Mouse (Mus musculus): ENCODE results near the gene Naa80.
A peak's percentile ranks its signal among the peaks of the same experiment; 100 is the strongest.

Gene Naa80

DNA sequence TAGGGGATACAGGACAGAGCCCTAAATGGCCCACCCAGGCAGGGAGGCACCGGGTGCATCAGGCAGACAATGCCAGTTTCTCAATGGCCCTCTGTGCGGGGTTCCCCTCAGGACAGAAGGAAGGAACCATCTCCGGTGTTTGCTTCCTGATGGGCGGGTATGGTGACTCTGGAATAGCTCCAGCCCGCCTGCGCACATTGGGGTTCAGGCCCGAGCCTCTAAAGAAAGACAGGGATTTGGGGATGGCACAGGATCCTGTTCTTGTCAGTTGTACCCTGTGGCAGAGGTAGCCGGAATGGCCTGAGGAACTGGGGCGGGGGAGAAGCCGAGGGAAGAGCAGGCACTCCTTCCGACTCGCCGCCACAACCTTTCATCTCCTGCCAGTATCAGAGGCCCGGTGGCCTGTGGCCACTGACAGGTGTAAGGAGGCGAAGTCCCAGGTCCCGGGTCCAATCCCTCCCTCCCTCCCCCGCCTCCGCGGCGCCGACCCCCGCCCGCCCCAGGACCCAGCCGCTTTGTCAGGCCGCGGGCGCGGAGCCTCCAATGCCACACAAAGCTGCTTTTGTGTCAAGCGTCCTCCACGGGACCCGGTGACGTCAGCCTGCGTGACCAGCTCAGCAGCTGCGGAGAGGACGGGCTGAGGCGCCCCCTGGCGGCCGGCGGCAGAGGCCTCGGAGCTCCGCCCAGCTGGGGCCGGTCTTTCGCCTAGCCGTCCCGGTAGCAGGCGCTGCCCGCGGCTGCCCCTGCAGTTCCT, 33.7 kb downstream of the Naa80 start:
- peak; percentile 49 for DNase-seq (ENCODE audit: extremely low read depth, low read depth, low spot score)

DNA sequence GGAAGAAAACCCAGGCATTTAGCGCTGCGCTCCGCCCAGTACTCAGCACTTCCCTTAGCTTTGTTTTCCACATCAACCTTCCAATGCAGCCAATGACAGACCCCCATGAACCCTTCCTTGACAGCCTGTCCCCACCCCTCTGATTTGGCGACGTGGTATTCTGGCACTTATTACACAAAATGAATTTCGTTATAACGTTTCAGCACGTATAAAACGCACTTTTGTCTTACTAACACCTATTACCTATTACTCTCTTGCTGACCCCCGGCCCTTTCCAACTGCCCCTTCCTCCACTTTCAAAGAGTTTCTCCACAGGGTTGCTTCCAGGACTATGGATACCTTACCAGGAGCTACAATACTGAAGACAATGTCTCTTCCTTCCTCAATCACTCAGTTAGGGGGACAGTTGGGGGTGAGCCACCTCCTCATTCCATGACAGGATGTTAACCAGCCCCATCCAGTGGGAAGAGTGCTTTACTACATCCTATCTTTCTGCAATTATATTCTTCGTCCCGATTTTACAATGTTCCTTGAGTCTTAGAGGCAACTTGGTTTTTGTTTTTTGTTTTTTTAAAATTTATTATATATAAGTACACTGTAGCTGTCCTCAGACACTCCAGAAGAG, 34.4 kb downstream of the Naa80 start:
- no peak for DNase-seq (ENCODE audit: extremely low read depth, low read depth, low spot score)

DNA sequence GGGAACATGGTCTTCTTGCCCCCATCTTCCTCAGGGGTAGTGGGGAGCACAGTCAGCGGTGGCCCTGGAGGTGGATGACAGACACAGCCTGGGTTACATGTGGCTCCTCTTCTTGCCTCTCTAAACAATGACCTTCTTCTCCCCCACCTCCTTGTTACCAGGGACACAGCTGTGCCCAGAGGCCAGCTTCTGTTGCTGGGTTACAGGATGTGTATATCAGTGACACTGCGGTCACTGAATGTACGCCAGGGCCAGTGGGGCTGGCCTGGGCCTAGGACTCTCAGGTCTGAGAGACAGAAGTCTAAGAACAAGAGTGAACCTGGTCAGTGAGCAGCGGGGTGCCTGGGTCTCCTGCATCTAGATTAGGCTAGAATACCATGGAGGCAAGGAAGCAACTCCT, 36.3 kb downstream of the Naa80 start:
- DNase-seq (ENCODE audit: extremely low read depth, low read depth, low spot score), result no peak

DNA sequence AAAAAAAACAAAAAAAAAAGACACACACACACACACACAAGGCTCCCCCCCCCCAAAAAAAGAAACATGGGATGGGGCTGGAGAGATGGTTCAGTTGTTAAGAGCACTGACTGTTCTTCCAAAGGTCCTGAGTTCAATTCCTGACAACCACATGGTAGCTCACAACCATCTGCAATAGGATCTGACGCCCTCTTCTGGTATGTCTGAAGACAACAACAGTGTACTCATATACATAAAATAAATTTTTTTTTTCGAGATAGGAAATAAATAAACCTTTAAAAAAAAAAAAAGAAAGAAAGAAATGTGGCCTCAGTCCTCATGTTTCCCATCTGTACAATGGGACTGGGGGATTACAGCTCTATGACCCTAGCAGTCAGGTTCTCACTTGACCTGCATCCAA, 38.8 kb downstream of the Naa80 start:
- no peak for DNase-seq (ENCODE audit: extremely low read depth, low read depth, low spot score)

DNA sequence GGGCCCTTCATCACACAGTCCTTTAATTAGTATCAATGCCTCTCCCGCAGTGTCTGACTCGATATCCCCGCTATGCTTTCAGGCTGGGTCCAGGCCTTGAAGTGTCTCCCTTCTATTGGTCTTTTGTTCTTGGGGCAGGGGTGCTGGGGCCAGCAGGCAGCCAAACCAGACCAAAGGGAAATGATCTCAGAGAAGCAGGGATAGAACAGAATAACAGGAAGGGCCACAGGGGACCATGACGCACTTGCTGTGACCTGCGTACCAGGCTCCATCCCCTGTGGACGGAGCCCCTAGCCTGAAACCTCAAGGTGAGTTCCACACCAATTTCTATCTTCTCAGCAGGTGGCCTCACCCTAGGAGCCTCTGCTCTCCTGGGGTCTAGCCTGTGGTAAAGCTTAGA, 39.4 kb downstream of the Naa80 start:
- no peak for DNase-seq (ENCODE audit: extremely low read depth, low read depth, low spot score)

DNA sequence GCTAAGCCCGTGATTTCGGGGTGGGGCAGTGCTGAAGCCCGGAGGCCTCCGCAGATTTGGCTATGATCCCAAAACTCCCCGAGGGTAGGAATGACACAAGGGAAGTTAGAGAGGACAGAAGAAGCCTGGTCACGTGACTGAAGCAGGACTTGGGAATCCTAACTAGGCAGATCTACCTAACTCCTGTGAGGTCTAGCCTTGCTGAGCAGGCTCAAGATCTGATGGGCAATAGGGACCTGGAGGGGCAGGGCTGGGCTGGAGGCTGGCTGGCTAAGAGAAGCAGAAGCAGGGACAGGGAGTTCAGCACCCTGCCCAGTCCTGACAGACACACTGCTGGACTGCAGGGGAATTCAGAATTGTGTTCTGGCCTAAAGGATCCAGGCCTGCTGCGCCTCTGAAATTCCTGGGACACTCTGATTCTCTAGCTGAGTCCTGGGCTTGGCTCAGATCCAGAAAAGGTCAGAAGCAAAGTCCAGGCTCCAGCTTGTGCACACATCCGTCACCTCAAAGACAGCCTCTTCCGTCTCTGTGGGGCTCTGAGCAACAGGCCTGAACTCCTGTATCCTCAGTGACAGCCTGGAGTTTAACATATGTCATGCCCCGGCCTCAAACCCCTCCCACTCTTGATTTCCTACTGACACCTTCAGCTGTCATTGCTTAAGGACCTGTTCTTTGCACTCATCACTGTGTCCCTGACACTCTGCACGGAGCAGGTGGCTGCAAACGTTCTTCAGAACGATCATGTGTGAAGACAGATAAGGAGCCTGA, 40.3 kb downstream of the Naa80 start:
- DNase-seq (ENCODE audit: extremely low read depth, low read depth, low spot score), result no peak

DNA sequence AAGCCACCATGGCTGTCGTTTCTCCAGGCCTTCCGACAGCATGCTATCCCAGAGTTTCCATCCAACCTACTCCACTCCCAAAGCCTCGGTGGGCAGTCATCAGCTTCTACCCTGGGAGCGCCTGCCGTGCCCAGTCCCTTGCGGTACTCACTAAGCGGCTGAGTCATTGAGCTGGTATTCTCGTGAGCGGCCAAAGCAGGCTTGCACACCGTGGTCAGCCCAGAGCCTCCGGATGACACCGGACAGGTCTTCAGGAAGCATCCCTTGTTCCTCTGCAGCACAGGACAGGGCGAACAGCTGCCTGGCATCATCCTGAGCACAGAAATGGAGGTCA, 40.8 kb downstream of the Naa80 start:
- no peak for DNase-seq (ENCODE audit: extremely low read depth, low read depth, low spot score)

DNA sequence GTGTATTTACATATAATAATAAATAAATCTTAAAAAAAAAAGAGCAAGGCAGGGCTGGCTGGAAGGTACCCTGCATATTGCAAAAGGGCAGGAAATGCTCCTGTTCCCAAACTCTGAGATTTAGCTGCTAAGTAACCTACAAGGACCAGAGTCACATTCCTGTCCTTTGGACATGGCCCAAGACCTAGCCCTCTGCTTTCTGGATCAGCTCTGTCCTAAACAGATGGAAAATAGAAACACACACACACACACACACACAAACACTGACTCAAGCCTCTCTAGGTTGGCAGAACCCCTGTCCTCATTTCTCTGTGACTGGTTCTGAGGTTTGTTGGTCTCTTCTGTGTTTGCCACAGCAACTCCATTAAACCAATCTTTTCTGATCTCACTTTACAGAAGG, 42.3 kb downstream of the Naa80 start:
- DNase-seq (ENCODE audit: extremely low read depth, low read depth, low spot score), result no peak

DNA sequence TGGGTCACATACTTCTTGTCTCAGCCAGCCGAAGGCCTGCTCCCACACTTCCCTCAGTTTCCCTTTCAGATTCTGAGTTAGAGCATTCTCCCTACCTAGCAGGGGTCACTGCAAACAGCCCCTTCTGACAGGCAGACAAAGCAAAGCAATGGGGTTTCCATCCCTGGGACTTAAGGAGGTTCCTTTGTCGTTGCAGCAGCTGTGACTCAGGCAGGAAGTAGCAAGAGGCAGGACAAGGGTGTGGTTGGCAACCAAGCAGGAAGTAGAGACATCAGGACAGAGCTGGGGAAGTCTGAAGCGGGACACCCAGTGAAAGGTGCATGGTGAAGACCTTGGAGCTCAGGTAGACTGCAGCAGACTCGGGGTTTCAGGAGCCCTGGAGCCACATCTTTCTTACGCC, 45.9 kb downstream of the Naa80 start:
- DNase-seq (ENCODE audit: extremely low read depth, low read depth, low spot score), result no peak

DNA sequence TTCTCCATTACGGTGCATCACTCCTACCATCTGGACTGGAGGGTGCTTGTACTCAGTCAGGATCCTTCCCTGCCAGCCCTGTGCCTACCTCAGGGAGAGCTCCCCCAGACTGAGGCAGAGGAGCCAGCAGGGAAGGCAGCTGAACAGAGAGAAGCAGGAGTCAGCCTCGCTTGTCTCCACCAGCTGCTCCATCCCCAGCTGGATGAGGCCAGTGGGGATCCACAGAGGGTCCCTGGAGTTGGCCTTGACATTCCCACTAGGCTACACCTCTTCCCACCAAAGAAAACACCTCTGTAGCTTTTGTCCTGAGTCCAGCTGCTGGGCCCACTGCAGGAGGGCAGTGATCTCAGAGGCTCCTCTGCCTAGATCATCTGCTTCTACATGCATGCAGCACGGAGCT, 46.3 kb downstream of the Naa80 start:
- DNase-seq (ENCODE audit: extremely low read depth, low read depth, low spot score), result no peak

DNA sequence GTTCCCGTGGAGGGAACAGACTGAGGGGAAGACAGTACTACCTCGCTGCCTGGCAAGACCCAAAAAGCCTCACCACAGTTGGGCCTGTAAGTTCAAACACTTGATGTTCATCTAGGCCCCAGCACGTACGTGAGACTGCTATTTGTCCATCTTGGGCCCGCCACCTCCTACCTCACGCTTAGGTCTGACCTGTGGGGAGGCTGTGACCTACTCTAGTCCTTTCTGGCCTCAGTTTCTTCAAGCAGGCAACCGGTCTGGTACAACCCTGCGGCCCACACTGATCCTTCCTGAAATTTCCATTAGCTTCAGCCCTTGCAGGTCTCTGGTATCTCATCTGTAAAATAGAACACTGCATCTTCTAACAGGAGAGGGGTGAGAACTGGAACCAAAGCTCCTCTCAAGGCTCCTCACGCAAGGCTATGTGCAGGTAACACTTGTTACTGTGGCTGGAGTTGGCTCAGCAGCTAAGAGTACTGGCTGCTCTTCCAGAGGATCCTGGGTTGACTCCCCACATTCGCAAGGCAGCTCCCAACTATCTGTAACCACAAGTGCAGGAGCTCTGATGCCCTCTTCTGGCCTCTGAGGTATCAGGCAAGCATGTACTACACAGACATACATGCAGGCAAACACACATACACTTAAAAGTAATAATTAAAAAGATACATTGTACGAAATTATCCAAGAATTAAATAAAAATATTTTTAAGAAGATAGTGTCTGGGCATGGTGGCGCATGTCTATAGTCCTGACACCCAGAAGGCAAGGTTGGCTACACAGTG, 46.9 kb downstream of the Naa80 start:
- no peak for DNase-seq (ENCODE audit: extremely low read depth, low read depth, low spot score)

DNA sequence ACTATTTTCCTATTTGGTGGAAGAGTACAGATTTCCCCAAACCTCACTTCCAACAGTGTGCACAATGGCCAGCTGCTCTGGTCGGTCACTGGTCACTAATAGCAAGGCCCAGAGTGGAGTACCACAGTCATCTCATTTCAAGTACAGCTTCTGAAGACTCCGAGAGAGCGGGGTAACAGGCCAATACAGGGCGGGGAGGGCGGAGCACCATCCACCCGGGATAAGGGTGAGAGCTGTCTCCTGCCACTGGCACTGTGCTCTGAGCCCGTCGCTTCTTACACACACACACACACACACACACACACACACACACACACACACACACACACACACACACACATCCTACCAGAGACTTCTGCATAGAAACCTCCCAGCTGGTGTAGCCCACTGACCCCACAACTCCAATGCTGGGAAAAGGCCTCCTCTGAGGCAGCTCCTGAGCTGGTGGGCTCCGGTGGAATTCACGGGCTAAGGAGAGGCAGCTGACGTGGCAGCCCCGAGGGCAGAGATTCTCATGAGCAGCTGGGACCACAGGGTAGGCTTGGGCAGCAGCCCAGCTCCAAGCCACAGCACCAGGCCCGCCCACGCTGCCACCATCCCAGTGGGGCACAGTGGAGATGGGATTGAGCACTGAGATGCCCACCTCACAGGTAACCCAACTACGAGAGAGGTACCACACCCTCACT, 47.6 kb downstream of the Naa80 start:
- DNase-seq (ENCODE audit: extremely low read depth, low read depth, low spot score), result no peak

DNA sequence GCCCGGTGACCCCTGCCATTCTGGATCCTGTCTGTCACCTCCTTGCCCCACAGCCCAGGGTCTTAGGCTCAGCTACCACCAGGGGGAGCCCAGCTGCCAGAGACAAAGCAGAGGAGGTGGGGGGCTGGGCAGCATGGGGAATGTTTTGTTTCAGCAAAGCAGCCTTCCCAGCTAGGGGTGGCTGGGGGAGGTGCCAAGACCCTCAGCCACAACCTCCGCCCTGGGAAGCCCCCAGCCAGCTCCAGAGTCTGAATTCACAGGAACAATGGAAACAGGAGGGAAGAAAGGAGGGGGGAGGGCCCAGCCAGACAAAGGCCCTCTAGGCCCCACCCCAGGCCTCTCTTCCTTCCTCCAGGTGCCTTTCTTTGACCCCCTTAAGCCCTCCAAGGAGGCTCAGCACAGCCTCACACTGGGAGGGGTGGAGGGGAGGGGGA, 48.2 kb downstream of the Naa80 start:
- DNase-seq (ENCODE audit: extremely low read depth, low read depth, low spot score), result no peak

DNA sequence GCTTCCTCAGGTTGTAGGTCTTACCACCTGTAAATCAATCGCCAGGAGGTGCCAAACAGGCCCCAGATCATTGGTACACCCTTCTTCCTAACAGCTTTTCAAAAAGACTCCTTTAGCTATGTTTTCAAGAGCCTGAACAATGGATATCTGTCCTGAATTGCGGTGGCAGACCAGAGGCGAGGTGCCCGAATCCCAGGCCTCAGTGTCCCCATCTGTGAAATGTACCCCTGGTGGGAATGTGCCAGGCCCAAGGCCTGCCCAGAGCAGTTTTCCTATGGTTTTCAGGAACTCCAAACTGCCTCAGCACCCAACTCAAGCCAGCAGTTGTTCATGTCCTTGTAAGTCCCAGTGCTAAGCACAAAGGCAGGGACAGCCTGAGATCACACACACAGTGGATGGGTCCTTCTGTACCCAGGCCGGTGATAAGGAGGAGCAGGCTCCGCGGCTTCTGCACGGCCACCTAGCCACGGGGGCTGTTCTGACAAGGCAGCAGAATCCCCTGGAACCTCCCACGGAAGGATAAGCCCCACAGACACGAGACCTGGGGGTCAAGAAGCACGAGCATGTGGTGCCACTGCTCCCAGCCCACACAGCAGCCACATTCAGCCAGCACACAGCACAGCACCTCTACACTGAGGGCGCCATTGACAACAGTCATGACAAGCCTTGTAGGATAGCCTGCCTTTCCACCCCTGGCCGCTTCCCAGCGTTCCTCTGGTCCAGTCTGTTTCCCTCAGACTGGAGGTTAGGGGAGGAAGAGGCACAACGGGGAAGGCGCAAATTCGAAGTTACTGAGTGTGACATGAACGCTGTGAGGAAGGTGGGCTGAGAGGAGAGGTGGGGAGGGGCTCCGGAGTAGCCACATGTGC, 48.9 kb downstream of the Naa80 start:
- no peak for DNase-seq (ENCODE audit: extremely low read depth, low read depth, low spot score)

DNA sequence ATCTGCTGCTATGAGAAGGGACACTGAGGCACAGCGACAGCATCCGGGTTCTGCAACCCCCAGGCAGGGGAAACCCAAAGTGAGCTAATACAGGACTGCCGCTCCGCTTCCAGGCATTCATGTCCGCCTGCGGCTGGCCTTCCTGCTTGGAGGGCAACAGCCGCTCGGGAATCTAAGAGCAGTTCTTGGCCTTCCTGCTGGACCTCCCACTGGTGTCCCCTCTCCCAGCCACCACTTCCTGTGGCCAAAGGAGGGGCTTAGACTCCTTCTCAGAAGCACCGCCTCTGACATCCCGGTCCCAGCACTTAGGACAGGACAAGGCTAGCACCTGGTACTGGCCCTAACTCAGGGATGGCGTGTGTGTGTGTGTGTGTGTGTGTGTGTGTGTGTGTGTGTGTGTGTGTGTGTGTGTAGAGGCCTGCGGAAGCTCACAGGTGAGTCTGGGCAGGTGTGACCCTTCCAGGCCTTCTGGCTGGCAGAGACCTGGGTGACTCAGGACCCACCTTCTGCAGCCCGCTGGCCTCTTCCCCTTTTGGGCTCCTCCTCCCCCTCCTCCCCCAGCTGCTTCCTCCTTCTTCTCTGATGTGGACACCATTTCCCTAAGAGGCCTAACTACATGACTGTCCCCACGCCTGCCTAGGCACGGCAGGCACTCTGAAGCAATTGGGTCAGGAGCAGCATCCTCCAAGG, 50.2 kb downstream of the Naa80 start:
- DNase-seq (ENCODE audit: extremely low read depth, low read depth, low spot score), result no peak

DNA sequence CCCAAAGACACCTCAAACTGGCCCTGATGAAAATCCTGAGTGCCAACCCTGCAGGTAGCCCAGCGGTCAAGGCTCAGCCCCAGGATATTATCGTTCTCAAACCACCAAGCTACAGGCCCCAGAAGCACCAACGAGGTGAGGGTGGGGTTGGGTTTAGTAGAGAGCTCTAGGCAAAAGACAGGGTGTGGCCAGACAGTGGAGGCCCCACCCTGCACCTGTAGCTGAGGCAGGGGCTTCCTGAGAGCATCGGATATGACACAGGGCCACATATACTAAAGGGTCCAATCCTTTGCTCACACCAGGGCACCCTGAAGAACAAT, 50.7 kb downstream of the Naa80 start:
- DNase-seq (ENCODE audit: extremely low read depth, low read depth, low spot score), result no peak

DNA sequence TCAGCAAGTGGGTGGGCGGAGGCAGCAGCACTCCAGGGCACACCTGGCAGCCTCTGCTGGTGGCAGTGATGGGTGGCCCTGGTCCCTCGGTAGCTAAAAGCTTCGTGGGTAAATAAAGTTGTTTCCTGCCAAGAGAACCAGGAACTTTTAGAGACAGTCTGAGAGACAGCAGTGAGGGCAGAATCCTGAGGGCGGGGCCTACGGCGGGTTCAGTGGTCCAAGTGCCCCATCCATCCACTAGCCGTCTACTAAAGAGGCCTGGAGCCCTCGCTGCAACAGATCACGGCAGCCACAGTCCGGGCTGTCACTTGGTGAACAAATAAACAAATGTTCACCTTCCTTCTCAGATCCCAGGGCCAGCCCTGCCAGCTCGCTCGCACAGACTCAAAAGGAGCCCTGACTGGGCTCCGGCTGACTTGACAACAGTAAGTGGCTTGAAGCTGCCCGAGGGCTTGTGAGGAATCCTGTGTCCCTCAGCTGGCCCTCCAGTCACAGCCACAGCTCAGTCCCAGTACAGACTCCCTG, 51.3 kb downstream of the Naa80 start:
- no peak for DNase-seq (ENCODE audit: extremely low read depth, low read depth, low spot score)

DNA sequence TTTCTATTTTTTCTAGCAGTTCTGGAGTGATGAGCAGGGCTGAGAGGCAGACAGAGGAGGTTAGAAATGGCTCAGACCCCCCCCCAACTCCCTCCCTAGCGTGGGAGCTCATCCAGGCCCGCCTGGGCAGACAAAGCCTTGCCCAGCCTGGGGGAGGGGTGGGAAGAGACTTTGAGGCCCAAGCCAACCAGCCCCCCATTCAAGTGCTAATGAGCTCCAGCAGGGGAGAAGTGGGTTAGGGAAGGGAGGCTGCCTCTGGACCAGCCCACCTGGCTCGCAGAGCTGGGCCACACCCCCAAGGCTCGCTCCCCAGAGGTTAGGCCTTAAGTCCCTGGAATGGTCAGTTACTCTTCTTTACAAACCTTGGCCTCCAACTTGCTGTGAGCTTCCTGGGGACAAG, 51.9 kb downstream of the Naa80 start:
- DNase-seq (ENCODE audit: extremely low read depth, low read depth, low spot score), result no peak

DNA sequence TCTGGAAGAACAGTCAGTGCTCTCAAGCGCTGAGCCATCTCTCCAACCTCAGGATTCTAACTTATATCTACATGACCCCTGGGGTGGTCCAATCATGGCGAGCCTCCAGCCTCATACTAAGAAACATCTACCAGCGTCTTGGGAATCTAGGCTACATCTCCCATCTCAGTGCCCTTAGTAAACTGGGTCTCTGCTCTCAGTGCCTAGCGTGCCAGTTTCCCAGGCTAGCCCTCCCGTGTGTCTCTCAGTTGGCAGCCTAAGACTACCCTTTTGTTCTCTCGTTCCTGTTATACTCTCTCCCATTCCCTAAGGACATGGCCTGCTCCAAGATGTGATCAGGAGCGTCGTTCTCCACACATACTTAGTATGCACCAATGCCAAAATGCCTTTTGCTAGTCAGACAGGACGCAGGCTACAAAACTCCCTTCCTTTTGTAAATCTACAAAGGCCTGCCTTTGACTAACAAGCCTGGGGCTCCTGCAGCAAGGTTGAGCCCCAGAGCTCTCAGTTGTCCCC, 52.7 kb downstream of the Naa80 start:
- no peak for DNase-seq (ENCODE audit: extremely low read depth, low read depth, low spot score)

Measured in fat pad, adult 2 months (tissue).